Mouse (Mus musculus) forebrain, postnatal 0 days (tissue): ENCODE data around the gene Nme8. TPM values are rescaled to one million over a fixed set of nuclear protein-coding genes. Genes with fewer than 3 reads are reported as not detected.

Source experiments
- ATAC-seq: fragments of 200-750 bp; cut with Nextera tagmentation; 2 replicates; pipeline ENCODE4 v1.8.0; 2017; ENCODE audit warnings: mild to moderate bottlenecking, moderate library complexity
- DNase-seq: peaks from one replicate; pipeline ENCODE4 v3.0.0-alpha.2; 2015
- H3K27ac ChIP-seq: fragments of 300-500 bp; sonication (generic); 2 replicates; pipeline ENCODE4 v1.5.1; 2014; ENCODE audit warnings: low read depth, mild to moderate bottlenecking, antibody characterized with exemption, low read length, moderate library complexity, mixed read lengths
- H3K27me3 ChIP-seq: fragments of 300-500 bp; sonication (generic); 2 replicates; pipeline ENCODE4 v1.6.1; 2014; ENCODE audit warnings: mild to moderate bottlenecking, low read length, mixed read lengths; ENCODE audit not compliant: insufficient read depth
- H3K36me3 ChIP-seq: fragments of 300-500 bp; sonication (generic); 2 replicates; pipeline ENCODE4 v1.6.1; 2014; ENCODE audit warnings: mild to moderate bottlenecking, moderate library complexity; ENCODE audit not compliant: insufficient read depth
- H3K4me1 ChIP-seq: fragments of 300-500 bp; sonication (generic); 2 replicates; pipeline ENCODE4 v1.6.1; 2014; ENCODE audit warnings: antibody characterized with exemption; ENCODE audit not compliant: insufficient read depth
- H3K4me2 ChIP-seq: fragments of 300-500 bp; sonication (generic); 2 replicates; pipeline ENCODE4 v1.6.1; 2014; ENCODE audit warnings: low read depth, mild to moderate bottlenecking, moderate library complexity
- H3K4me3 ChIP-seq: fragments of 300-500 bp; sonication (generic); 2 replicates; pipeline ENCODE4 v1.5.1; 2014; ENCODE audit warnings: low read depth, low read length, mixed read lengths
- H3K9ac ChIP-seq: fragments of 300-500 bp; sonication (generic); 2 replicates; pipeline ENCODE4 v1.6.1; 2014; ENCODE audit warnings: mild to moderate bottlenecking
- H3K9me3 ChIP-seq: fragments of 300-500 bp; sonication (generic); 2 replicates; pipeline ENCODE4 v1.6.1; 2016; ENCODE audit warnings: low read length
- CTCF ChIP-seq: sonication (generic); IDR thresholded peaks from 2 replicates; pipeline ENCODE4 v1.5.1; 2016; ENCODE audit warnings: antibody characterized with exemption, control low read depth, low read depth
- WGBS: fragments of 180-500 bp; shearing (Covaris S2); extraction: QIAGEN DNeasy Blood & Tissue Kit; methylation state at CpG from one replicate; pipeline ENCODE4 v1.1.7; 2014; 5-methylcytosine and 5-hydroxymethylcytosine counted together
- polyA plus RNA-seq: library from polyadenylated mRNA; unstranded; fragments of >200 nt; fragmentation: Nextera tagmentation; extraction: Ambion mirVana; gene quantifications from 2 replicates; pipeline ENCODE4 v1.2.1, GENCODE M21; 2015
- total RNA-seq: library from RNA; depleted of rRNA; stranded (reverse); fragments of >200 nt; gene quantifications from 2 replicates; pipeline ENCODE4 v1.2.3, GENCODE M21; 2014

Nme8 gene
- total and polyA plus RNA-seq, 2 experiments from 2014 or later, result not detected

GRCm38 (mm10) chr13:19623228-19623905 lies 74.2 kb downstream of the Nme8 start:
- Histone ChIP-seq H3K36me3 (no peaks in the 10 kb centered on the region), H3K27ac (no peak overlapping the region), H3K9me3 (no peaks in the 10 kb centered on the region), H3K4me1 (peaks cover 2% of the 10 kb centered on the region; the same call in 1 of the 2 replicates), H3K9ac (peak overlapping the region; percentile 55), H3K4me3 (peak overlapping the region; percentile 46), H3K4me2 (peak overlapping the region; percentile 78), H3K27me3 (0 out of 2 replicates have a peak, but pooled peaks cover 8% of the 10 kb centered on the region)
- DNase-seq (peak; percentile 51), ATAC-seq (peak; percentile 26)
- 18% methylated on average over 30 of the region's 30 CpGs for WGBS
- TF ChIP-seq CTCF, result peak; percentile 15; the same call in 1 of the 2 replicates

GRCm38 (mm10) chr13:19622573-19623227 lies 74.9 kb downstream of the Nme8 start, which contains the start of gene Sfrp4:
Sfrp4 (plus strand) TSS chr13:19623104.
- ATAC-seq, result peak; percentile 61
- WGBS, result 2% methylated on average over 25 of the region's 25 CpGs
- H3K4me3 ChIP-seq, result peak within 1 kb of the TSS; percentile 46
- H3K27me3 ChIP-seq, result 0 out of 2 replicates have a peak, but pooled peaks cover 8% of the 10 kb centered on the region
- peak; percentile 63 for DNase-seq
- TF ChIP-seq CTCF, result peak; percentile 48
- H3K9me3 ChIP-seq, result no peaks in the 10 kb centered on the region
- peak within 1 kb of the TSS; percentile 78 for H3K4me2 ChIP-seq
- H3K36me3 ChIP-seq, result no peaks in the 10 kb centered on the region
- H3K27ac ChIP-seq, result no peak within 1 kb of the TSS
- H3K4me1 ChIP-seq, result peaks cover 4% of the 10 kb centered on the region; the same call in 1 of the 2 replicates
- peak within 1 kb of the TSS; percentile 55 for H3K9ac ChIP-seq

- 1% methylated on average over 46 of the region's 46 CpGs for WGBS
- Histone ChIP-seq H3K9ac (peak within 1 kb of the TSS; percentile 91), H3K36me3 (no peaks in the 10 kb centered on the region), H3K27ac (peak within 1 kb of the TSS; percentile 85), H3K4me2 (peak within 1 kb of the TSS; percentile 84), H3K4me1 (peaks cover 4% of the 10 kb centered on the region; the same call in 1 of the 2 replicates), H3K27me3 (0 out of 2 replicates have a peak, but pooled peaks cover 8% of the 10 kb centered on the region), H3K9me3 (no peaks in the 10 kb centered on the region), H3K4me3 (peak within 1 kb of the TSS; percentile 88)
- TF ChIP-seq CTCF, result peak; percentile 78
- peak; percentile 88 for DNase-seq
- peak; percentile 91 for ATAC-seq
Measured at GRCm38 (mm10) chr13:19619216-19619927, 78.2 kb downstream of the Nme8 start, which contains the start of gene Epdr1. Epdr1 (minus strand) TSS chr13:19619927.

- H3K27me3 ChIP-seq, result 0 out of 2 replicates have a peak, but pooled peaks cover 4% of the 10 kb centered on the region
- peak overlapping the region; percentile 85 for H3K27ac ChIP-seq
- no peaks in the 10 kb centered on the region for H3K9me3 ChIP-seq
- H3K4me3 ChIP-seq, result peak overlapping the region; percentile 88
- ATAC-seq, result peak; percentile 30
- WGBS, result 3% methylated on average over 5 of the region's 5 CpGs
- H3K9ac ChIP-seq, result peak overlapping the region; percentile 91
- peaks cover 4% of the 10 kb centered on the region; the same call in 1 of the 2 replicates for H3K4me1 ChIP-seq
- DNase-seq, result peak; percentile 58
- peak overlapping the region; percentile 84 for H3K4me2 ChIP-seq
- no peaks in the 10 kb centered on the region for H3K36me3 ChIP-seq
- no peak for TF ChIP-seq CTCF
Measured at GRCm38 (mm10) chr13:19618841-19619215, 78.8 kb downstream of the Nme8 start.

- TF ChIP-seq CTCF, result no peak
- 89% methylated on average over 4 of the region's 4 CpGs for whole genome bisulfite sequencing
- Histone ChIP-seq H3K27me3 (no peaks in the 10 kb centered on the region), H3K36me3 (no peaks in the 10 kb centered on the region), H3K9me3 (no peaks in the 10 kb centered on the region), H3K9ac (no peak overlapping the region), H3K4me3 (no peak overlapping the region), H3K4me1 (peaks cover 4% of the 10 kb centered on the region; the same call in 1 of the 2 replicates), H3K4me2 (peak overlapping the region; percentile 84), H3K27ac (no peak overlapping the region)
- DNase-seq (no peak), ATAC-seq (no peak)
Measured at GRCm38 (mm10) chr13:19618081-19618480, 79.5 kb downstream of the Nme8 start.

- no peak overlapping the region for H3K27ac ChIP-seq
- H3K4me3 ChIP-seq, result no peak overlapping the region
- peaks cover 4% of the 10 kb centered on the region; the same call in 1 of the 2 replicates for H3K4me1 ChIP-seq
- H3K36me3 ChIP-seq, result no peaks in the 10 kb centered on the region
- H3K9ac ChIP-seq, result no peak overlapping the region
- H3K27me3 ChIP-seq, result no peaks in the 10 kb centered on the region
- H3K4me2 ChIP-seq, result no peak overlapping the region
- ATAC-seq (no peak), DNase-seq (no peak)
- H3K9me3 ChIP-seq, result no peaks in the 10 kb centered on the region
- no peak for TF ChIP-seq CTCF
- 96% methylated on average over 1 of the region's 1 CpGs for WGBS
Measured at GRCm38 (mm10) chr13:19614311-19614710, 83.3 kb downstream of the Nme8 start.
